Mouse (Mus musculus) CH12.LX (cell line): ENCODE results near the gene Sash3.

Source experiments
- CTCF ChIP-seq, 2 experiments: IDR thresholded peaks in 1 of 2; conservative IDR thresholded peaks in 1 of 2; 2 replicates each; pipeline ENCODE4 v1.5.1; 2011 to 2012; ENCODE audit warnings: low read depth in 2 of 2, low read length in 2 of 2, improper control_type of control experiment in 1 of 2, inconsistent platforms in 1 of 2, mild to moderate bottlenecking in 1 of 2, moderate library complexity in 1 of 2
- ELF1 ChIP-seq: IDR thresholded peaks from 2 replicates; pipeline ENCODE4 v1.6.1; 2014; ENCODE audit warnings: low read depth, mild to moderate bottlenecking, inconsistent platforms, low read length, improper control_type of control experiment
- GABPA ChIP-seq: IDR thresholded peaks from 2 replicates; pipeline ENCODE4 v1.6.1; 2012; ENCODE audit warnings: low read depth, low read length, improper control_type of control experiment, inconsistent platforms; ENCODE audit not compliant: insufficient replicate concordance
- ZC3H11A ChIP-seq: IDR thresholded peaks from 2 replicates; pipeline ENCODE4 v1.6.1; 2012; ENCODE audit warnings: low read depth, mild to moderate bottlenecking, inconsistent platforms, low read length, improper control_type of control experiment

DNA sequence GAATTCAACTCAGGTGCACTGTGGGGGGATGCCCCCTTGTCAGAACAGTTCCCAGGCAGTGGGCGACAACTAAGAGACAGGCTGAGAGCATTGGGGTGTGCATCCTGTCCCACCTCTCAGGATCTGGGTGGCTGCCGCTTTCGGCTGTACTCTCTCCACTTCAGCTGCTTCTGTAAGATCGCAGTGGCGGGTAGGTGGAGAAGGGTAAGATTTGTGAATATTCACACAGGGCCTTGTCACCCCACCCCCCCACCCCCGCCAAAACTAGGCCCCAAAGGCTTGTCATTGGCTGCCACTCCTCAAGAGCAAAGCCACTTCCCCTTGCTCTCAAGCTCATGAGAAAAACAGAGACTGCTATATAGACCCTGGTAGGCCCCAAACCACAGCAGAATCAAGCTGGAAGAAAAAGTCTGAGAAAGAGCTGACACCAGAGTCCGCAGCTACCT, 1.5 kb downstream of the Sash3 start:
- TF ChIP-seq CTCF (conservative IDR thresholded peaks at IDR 0.05 in 1 of 2, IDR thresholded peaks at IDR 0.05 in 1 of 2; ENCODE audit: low read depth in 2 of 2, low read length in 2 of 2) (no peak), GABPA (no peak), ZC3H11A (no peak), ELF1 (no peak)
